Mouse (Mus musculus): ENCODE results near the gene Myoz2.

Myoz2 gene
- long read RNA-seq, experiment 1: 0 reads
- long read RNA-seq, experiment 2: 0 reads

DNA sequence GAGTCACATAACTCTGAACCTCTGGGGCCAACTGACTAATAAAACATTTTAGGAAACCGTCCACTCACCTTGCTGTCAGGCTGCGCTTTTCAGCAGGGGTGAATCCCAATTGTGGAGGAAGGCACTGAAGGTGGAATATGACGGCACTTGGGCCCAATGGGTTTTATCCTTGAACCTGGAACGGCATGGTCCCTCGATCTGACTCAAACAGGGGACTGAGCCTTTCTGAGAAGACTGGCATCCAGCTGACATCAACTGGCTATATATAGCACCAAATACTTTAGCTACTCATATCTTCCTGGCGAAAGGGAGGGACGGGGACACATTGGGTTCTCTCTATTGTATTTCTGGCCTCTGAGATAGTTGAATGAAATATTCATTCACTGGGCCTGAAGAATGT lies at the start of gene Myoz2:
TSS of gene Myoz2 (minus strand) at position 264 of the 400 bp plus-strand sequence.
- intact Hi-C loops (cut with DNase I): no loop called here

- intact Hi-C loops (cut with DNase I): no loop called here
These were observed 46.9 kb upstream of the Myoz2 start for GRCm38 (mm10) chr3:123081665-123082064.

- intact Hi-C loops (cut with DNase I): no loop called here
These were observed 46.1 kb upstream of the Myoz2 start for GRCm38 (mm10) chr3:123080943-123081342.

GRCm38 (mm10) chr3:123080017-123080725 lies 45.4 kb upstream of the Myoz2 start:
- intact Hi-C loops (cut with DNase I): no loop called here

GRCm38 (mm10) chr3:123075759-123076158 lies 40.9 kb upstream of the Myoz2 start:
- intact Hi-C loops (cut with DNase I): no loop called here

DNA sequence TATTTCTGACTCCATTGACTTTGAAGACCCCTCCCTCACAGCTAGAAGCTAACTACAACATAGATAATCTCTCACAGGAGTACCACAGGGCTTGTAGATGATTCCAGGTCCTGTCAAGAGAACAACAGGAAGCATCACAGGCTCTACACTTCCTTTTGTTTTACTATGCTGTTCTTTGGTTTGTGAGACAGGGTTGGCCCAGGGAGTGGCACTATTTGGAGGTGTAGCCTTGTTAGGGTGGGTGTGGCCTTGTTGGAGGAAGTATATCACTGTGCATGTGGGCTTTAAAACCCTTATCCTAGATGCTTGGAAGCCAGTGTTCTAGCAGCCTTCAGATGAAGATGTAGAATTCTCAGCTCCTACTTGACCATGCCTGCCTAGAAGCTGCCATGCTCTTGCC lies 40.2 kb upstream of the Myoz2 start:
- intact Hi-C loops (cut with DNase I): no loop called here

- intact Hi-C loops (cut with DNase I): no loop called here
These were observed 38.5 kb upstream of the Myoz2 start for GRCm38 (mm10) chr3:123073351-123073750.

- intact Hi-C loops (cut with DNase I): no loop called here
These were observed 37.7 kb upstream of the Myoz2 start for GRCm38 (mm10) chr3:123072472-123072871.

DNA sequence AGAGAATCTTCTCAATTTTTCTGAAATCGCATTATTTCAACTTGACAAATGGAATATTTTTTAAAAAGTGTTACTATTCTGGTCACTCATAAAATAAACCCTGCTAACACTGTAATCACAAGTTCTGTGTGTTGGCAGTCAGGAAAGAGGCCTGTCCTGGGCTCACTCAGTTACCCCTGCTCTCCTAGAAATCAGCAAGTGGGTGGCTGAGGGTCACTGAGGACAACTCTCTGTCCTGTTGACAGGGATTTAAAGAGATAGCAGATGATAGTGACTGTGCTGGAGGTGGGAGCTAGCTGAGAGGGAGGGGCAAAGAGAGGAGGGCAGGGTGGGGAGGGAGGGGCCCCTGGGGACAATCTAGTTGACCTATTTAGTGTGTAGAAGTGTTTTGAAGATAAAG lies 36.2 kb upstream of the Myoz2 start:
- intact Hi-C loops (cut with DNase I): no loop called here

DNA sequence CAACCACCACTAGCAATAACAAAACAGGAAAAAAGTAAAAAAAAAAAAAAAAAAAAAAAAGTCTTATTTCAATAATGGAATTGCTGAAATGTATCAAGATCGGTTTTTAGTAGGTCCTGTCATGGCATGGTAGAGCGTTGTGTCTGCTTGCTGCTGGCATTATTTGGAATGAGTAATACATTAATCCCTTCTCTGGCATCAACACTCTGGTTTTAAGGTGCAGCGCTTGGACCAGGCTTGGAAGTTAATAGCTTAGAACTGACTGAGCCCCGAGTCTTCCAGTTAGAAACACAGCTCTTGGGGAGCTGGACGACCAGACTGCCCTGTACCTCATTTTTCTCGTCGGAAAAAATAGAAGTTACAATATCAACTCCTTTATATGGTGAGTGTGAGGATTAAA lies 32.0 kb upstream of the Myoz2 start:
- intact Hi-C loops (cut with DNase I): no loop called here

DNA sequence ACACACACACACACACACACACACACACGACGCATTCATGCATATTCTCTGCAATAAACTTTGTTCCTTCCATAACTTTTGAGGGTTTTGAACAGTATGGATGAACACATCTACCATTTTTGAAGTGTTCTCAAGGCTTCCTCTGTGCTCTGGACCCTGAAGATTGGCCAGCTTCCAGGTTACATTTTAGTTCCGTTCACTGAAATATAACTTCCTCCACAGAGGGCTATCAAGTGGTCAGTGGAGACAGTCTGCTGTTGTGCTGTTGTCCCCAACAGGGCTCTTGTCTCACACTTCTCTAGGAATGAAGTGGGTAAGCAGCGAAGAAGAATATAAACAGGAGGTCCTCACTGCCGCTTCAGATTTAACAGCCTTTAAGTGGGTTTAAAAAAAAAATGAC lies 30.7 kb upstream of the Myoz2 start:
- intact Hi-C loops (cut with DNase I): no loop called here

GRCm38 (mm10) chr3:123064186-123064585 lies 29.4 kb upstream of the Myoz2 start:
- intact Hi-C loops (cut with DNase I): no loop called here

DNA sequence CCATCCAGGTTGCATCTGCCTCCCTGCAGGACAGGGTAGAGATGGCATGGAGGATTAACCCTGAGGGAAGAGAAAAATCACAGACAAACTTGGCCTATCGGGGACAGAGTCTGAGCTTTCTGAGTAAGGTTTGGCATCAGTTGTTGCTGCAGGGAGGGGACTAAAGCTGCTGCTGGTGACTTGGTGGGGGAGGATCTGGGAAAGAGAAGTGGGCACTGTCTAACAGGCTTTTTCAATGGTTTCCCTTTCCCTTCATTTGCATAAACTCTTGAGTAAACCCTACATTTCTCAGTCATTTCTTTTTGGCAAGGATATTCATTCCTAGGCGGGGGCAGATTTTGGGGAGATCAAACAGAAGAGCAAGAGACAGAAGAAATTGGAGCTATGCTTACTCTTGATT lies 27.1 kb upstream of the Myoz2 start:
- intact Hi-C loops (cut with DNase I): no loop called here

GRCm38 (mm10) chr3:123058832-123059231 lies 24.0 kb upstream of the Myoz2 start:
- intact Hi-C loops (cut with DNase I): no loop called here

DNA sequence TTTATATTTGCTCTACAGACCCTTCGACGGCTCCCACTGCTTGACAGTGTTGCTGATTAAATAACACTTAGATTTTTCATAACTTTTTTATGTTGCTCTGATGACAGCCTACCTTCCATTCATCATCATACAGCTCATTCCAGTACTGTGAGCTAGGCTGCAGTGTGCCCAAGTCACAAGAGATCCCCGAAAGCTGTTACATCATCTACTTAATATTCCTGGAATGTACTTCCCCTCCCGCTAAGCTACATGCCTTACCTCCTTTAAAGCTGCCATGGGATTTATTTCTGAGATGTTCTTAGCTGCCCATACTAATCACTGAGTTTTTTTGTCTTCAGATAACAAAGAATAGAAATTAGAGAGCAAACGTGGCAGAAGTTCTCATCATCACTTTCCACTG lies 19.4 kb upstream of the Myoz2 start:
- intact Hi-C loops (cut with DNase I): no loop called here

- intact Hi-C loops (cut with DNase I): no loop called here
These were observed 18.6 kb upstream of the Myoz2 start for GRCm38 (mm10) chr3:123053192-123053938.

DNA sequence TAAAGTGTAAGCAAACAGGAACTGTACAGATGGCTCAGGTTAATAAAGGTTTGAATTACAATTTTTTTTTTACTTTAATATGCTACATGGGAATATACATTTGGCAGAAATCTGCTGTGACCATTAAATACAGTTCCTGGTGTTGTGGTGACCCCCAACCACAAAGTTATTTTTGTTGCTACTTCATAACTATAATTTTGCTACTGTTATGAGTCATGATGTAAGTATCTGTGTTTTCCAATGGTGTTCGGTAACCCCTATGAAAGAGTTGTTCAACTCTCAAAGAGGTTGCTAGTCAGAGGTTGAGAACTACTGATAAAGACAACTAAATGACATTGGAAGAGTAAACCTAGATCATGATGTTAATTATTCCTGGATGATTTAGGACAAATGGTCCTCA lies 7.5 kb upstream of the Myoz2 start:
- intact Hi-C loops (cut with DNase I): no loop called here

DNA sequence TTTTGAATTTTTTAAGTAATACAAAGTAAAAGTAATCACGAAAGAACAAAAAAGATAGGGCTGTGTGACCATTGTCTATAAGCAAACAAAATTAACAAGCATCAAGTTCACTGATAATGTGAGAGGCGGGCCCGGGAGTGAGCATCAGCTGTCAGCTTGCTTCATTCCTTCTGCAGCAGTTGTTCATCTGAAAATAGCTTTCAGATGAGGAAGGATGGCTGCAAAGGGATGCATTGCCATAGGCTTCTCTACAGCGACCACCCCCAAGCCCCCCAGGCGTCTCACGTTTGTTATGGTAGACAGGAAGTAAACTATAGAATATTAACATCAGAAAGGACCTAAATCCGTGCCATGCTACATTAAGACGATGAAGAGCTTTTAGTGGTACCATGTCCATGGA lies 1.0 kb downstream of the Myoz2 start:
- intact Hi-C loops (cut with DNase I): no loop called here

DNA sequence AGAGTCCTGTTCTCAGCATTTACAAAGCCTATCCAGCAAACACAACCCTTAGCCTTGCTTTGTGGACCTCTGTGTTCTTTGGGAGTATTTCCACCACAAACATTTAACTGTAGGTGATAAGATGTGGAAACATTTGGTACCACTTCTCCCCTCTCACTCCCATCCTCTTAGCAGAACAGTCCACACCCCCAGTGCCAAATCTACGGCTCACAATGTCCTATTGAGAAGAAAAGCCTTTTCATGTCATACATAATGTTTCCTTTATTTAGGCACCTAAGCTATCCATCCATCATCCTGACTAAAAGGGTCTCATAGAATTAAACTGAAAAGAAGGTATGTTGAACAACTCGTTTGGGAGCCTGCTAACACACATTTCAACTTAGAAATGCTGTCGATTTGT lies 9.2 kb downstream of the Myoz2 start:
- intact Hi-C loops (cut with DNase I): no loop called here

DNA sequence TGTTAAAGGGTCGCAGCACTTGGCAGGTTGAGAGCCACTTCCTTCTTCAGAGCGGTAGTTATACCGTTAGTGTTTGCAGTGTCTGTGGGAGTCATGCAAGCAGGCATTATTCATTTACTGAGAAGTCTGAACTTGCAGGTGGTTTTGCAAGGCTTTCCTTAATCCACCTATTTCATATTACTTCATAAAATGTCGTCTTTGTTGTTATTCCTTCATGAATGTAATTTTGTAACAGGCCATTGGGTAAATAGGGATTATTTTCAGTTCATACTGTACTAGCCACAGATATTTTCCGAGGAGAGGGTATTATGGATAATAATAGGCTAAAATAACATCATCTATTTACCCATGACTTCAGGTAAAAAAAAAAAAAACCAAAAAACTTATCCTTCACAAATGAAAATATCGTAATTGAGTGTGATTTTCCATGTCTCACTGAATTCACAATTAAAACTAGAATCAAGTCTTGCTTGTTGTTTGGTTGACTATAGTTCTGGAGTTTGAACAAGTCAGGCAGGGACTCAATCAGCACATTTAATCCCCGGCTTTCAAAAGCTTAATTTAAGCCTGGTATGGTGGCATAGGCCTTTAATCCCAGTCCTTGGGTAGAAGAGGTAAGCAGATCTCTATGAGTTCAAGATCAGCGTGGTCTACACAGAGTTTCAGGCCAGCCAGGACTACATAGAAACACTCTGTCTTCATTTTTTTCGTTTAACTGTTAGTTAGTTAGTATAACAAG lies 10.2 kb downstream of the Myoz2 start:
- intact Hi-C loops (cut with DNase I): no loop called here

DNA sequence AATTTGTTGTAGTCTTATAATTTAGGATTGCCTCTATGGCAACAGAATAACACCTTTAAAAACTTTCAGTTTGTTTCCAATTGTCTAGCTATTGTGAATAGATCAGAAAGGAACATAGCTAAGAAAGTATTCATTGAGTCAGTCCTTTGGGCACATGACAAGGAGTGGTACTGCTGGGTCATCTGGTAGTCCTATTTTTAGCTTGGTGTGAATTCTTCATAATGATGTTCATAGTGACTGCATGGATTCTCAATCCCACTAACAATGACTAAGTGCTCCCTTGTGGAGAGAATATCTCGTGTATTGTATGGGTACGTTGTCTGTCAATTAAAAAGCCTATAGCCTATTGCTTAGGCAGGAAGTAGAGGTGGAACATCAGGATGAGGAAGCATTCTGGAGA lies 16.0 kb downstream of the Myoz2 start:
- intact Hi-C loops (cut with DNase I): no loop called here

GRCm38 (mm10) chr3:123013476-123013875 lies 21.3 kb downstream of the Myoz2 start:
- intact Hi-C loops (cut with DNase I): no loop called here

All from adrenal gland (tissue).